In genomic region chr12:86647736-86648135, GRCm38 (mm10) we compare ENCODE assay signal across 14 mouse cellular contexts. TPM values are rescaled to one million over a fixed set of nuclear protein-coding genes. Genes with fewer than 3 reads are reported as not detected.
DNase-seq lines count a peak whose midpoint lies in the region; ATAC-seq and TF ChIP-seq lines count a peak whose summit lies in the region.
"Had no signal": no experiment of that assay in that cellular context is flagged by ENCODE, and none has a peak within 500 bp of the region (broad histone marks: within the 10 kb centered on the region; RNA-seq: fewer than 3 reads in every experiment).

No protein-coding gene starts in this region.

- 0 out of 2 replicates have a peak overlapping the region, but pooled peaks have one; percentile 1 for H3K4me2 ChIP-seq in heart, embryonic 12.5 days
- H3K4me2 ChIP-seq in limb, embryonic 13.5 days (replicated peaks) = no peak overlapping the region
- H3K4me2 ChIP-seq in hindbrain, postnatal 0 days (ENCODE audit: low read depth, low read length) = no peak overlapping the region
- H3K4me2 ChIP-seq: lung, embryonic 14.5 days had no signal

- WGBS in heart, embryonic 12.5 days = 41% methylated on average over 5 of the region's 5 CpGs
- 48% methylated on average over 5 of the region's 5 CpGs for WGBS in limb, embryonic 13.5 days
- 85% methylated on average over 5 of the region's 5 CpGs for WGBS in limb, embryonic 10.5 days
- 57% methylated on average over 5 of the region's 5 CpGs for WGBS in hindbrain, postnatal 0 days

- intact Hi-C loops in heart, postnatal 36 days (cut with DNase I) = no loop called here

- peak overlapping the region; percentile 40 for H3K27ac ChIP-seq in heart, embryonic 12.5 days (ENCODE audit: poor library complexity, severe bottlenecking)
- H3K27ac ChIP-seq in limb, embryonic 13.5 days = peak overlapping the region; percentile 49; the same call in 1 of the 2 replicates
- H3K27ac ChIP-seq in limb, embryonic 10.5 days = no peak overlapping the region
- H3K27ac ChIP-seq in hindbrain, postnatal 0 days = peak overlapping the region; percentile 55; the same call in 1 of the 2 replicates

- H3K9me3 ChIP-seq in heart, embryonic 12.5 days (replicated peaks) = 0 out of 2 replicates have a peak, but pooled peaks cover 5% of the 10 kb centered on the region
- peaks cover 6% of the 10 kb centered on the region; the same call in 1 of the 2 replicates for H3K9me3 ChIP-seq in limb, embryonic 13.5 days
- no peaks in the 10 kb centered on the region for H3K9me3 ChIP-seq in limb, embryonic 10.5 days (replicated peaks)
- no peaks in the 10 kb centered on the region for H3K9me3 ChIP-seq in hindbrain, postnatal 0 days (ENCODE audit: low read length)

- no peaks in the 10 kb centered on the region for H3K27me3 ChIP-seq in heart, embryonic 12.5 days (replicated peaks)
- H3K27me3 ChIP-seq in limb, embryonic 13.5 days = 0 out of 2 replicates have a peak, but pooled peaks cover 4% of the 10 kb centered on the region
- H3K27me3 ChIP-seq in limb, embryonic 10.5 days (ENCODE audit: low read depth, poor library complexity, severe bottlenecking) = 0 out of 2 replicates have a peak, but pooled peaks cover 4% of the 10 kb centered on the region
- H3K27me3 ChIP-seq in hindbrain, postnatal 0 days (ENCODE audit: insufficient read depth, low read length) = no peaks in the 10 kb centered on the region

- no peak for ATAC-seq in heart, embryonic 12.5 days (ENCODE audit: insufficient number of reproducible peaks, low FRiP score)
- no peak for ATAC-seq in limb, embryonic 13.5 days (ENCODE audit: low FRiP score, low read depth)
- ATAC-seq in hindbrain, postnatal 0 days = no peak
- ATAC-seq: CD4-positive, CD25-positive, alpha-beta regulatory T cell, adult 4 months had no signal

- no peak for TF ChIP-seq CTCF in hindbrain, postnatal 0 days (IDR thresholded peaks at IDR 0.05; ENCODE audit: low read depth)

- no peaks in the 10 kb centered on the region for H3K36me3 ChIP-seq in heart, embryonic 12.5 days
- H3K36me3 ChIP-seq in limb, embryonic 13.5 days = no peaks in the 10 kb centered on the region
- H3K36me3 ChIP-seq in limb, embryonic 10.5 days = no peaks in the 10 kb centered on the region
- no peaks in the 10 kb centered on the region for H3K36me3 ChIP-seq in hindbrain, postnatal 0 days (ENCODE audit: insufficient read depth, low read length)

- H3K4me3 ChIP-seq in heart, embryonic 12.5 days = no peak overlapping the region
- no peak overlapping the region for H3K4me3 ChIP-seq in limb, embryonic 13.5 days
- H3K4me3 ChIP-seq in limb, embryonic 10.5 days = no peak overlapping the region
- H3K4me3 ChIP-seq in hindbrain, postnatal 0 days (ENCODE audit: low read length) = no peak overlapping the region

- peaks cover 38% of the 10 kb centered on the region for H3K4me1 ChIP-seq in heart, embryonic 12.5 days (replicated peaks)
- H3K4me1 ChIP-seq in limb, embryonic 13.5 days = peaks cover 34% of the 10 kb centered on the region
- peaks cover 22% of the 10 kb centered on the region for H3K4me1 ChIP-seq in limb, embryonic 10.5 days
- peaks cover 24% of the 10 kb centered on the region for H3K4me1 ChIP-seq in hindbrain, postnatal 0 days (ENCODE audit: insufficient read depth, low read length)

- H3K9ac ChIP-seq in heart, embryonic 12.5 days = no peak overlapping the region
- no peak overlapping the region for H3K9ac ChIP-seq in limb, embryonic 13.5 days
- no peak overlapping the region for H3K9ac ChIP-seq in hindbrain, postnatal 0 days (replicated peaks; ENCODE audit: low read length)
- H3K9ac ChIP-seq: lung, embryonic 14.5 days had no signal

- DNase-seq in heart, postnatal 36 days = no peak
- DNase-seq in limb, embryonic 10.5 days (ENCODE audit: low spot score) = no peak
- DNase-seq in hindbrain, postnatal 0 days (ENCODE audit: low spot score) = no peak
- peak; percentile 62 for DNase-seq in retina, postnatal 1 day
- DNase-seq in cerebellum, adult 9-10 months = no peak
- DNase-seq: cerebellum, adult 11-12 months; kidney, adult 2 months; liver; lung, embryonic 14.5 days; thymus, postnatal 25 days had no signal

RNA-seq across cellular contexts. Expression of gene Vash1, which starts 30.8 kb away (rescaled TPM):
- polyA plus RNA-seq in heart, embryonic 12.5 days (2016; fragmentation: Nextera tagmentation; extraction: Ambion mirVana) = 10.5 and 11.6 TPM in 2 replicates
- 10 to 100 TPM; 14.0 to 17.0 TPM for total RNA-seq in heart, postnatal 36 days (2021)
- polyA plus RNA-seq in limb, embryonic 13.5 days (2015; fragmentation: Nextera tagmentation; extraction: Ambion mirVana) = 13.2 and 13.9 TPM in 2 replicates
- polyA plus RNA-seq in limb, embryonic 10.5 days (2016; fragmentation: Nextera tagmentation; extraction: Ambion mirVana) = 9.2 and 9.5 TPM in 2 replicates
- 109 and 114 TPM in 2 replicates for total RNA-seq in hindbrain, postnatal 0 days (2014; rRNA removed)
- polyA plus RNA-seq in hindbrain, postnatal 0 days (2015; fragmentation: Nextera tagmentation; extraction: Ambion mirVana) = 25.0 and 26.5 TPM in 2 replicates
- total RNA-seq: monocyte, adult 5-6 weeks had no signal
- polyA plus RNA-seq: CD4-positive, CD25-positive, alpha-beta regulatory T cell, adult 4 months had no signal
